ENCODE assay signal across 15 mouse cellular contexts in genomic region chr6:120625081-120625480, GRCm38 (mm10). TPM values are rescaled to one million over a fixed set of nuclear protein-coding genes. Genes with fewer than 3 reads are reported as not detected.
DNase-seq lines count a peak whose midpoint lies in the region; ATAC-seq and TF ChIP-seq lines count a peak whose summit lies in the region.
"Had no signal": no experiment of that assay in that cellular context is flagged by ENCODE, and none has a peak within 500 bp of the region (broad histone marks: within the 10 kb centered on the region; RNA-seq: fewer than 3 reads in every experiment).

No protein-coding gene starts in this region.

- peak; percentile 16 for DNase-seq in lung, embryonic 14.5 days
- no peak for DNase-seq in lung, postnatal 4 days
- DNase-seq in adrenal gland, adult 18-20 months (ENCODE audit: low spot score in 2 of 2), result peak; percentile 30 to 38
- peak; percentile 77 for DNase-seq in adrenal gland, postnatal 14 days
- DNase-seq in kidney, postnatal 14 days, result peak; percentile 76
- no peak for DNase-seq in gastrocnemius, adult 8-10 months (ENCODE audit: low spot score in 2 of 2)
- DNase-seq: forebrain, postnatal 0 days; layer of hippocampus, postnatal 36 days; right cerebral cortex, postnatal 25 days; thymus, postnatal 4 days had no signal

- H3K4me2 ChIP-seq in lung, embryonic 14.5 days, result no peak overlapping the region
- H3K4me2 ChIP-seq: neural tube, embryonic 15.5 days had no signal

- WGBS in lung, embryonic 14.5 days, result 20% methylated on average over 8 of the region's 8 CpGs

- ATAC-seq in lung, embryonic 14.5 days (ENCODE audit: insufficient read depth), result no peak
- ATAC-seq in megakaryocyte progenitor cell, adult 5-6 weeks (replicated peaks; ENCODE audit: poor library complexity), result no peak
- ATAC-seq: forebrain, postnatal 0 days; inflammation-experienced regulatory T-cells, adult 6 months; Patski had no signal

- H3K36me3 ChIP-seq in lung, embryonic 14.5 days (ENCODE audit: insufficient read depth), result no peaks in the 10 kb centered on the region
- H3K36me3 ChIP-seq: neural tube, embryonic 15.5 days had no signal

- no peak overlapping the region for H3K27ac ChIP-seq in lung, embryonic 14.5 days (ENCODE audit: low read depth)
- H3K27ac ChIP-seq: neural tube, embryonic 15.5 days had no signal

- H3K4me1 ChIP-seq in lung, embryonic 14.5 days (ENCODE audit: insufficient read depth), result no peaks in the 10 kb centered on the region
- H3K4me1 ChIP-seq: neural tube, embryonic 15.5 days had no signal

- no peaks in the 10 kb centered on the region for H3K27me3 ChIP-seq in lung, embryonic 14.5 days (ENCODE audit: insufficient read depth, low read length)
- H3K27me3 ChIP-seq: CH12.LX; neural tube, embryonic 15.5 days; Patski had no signal

- no peaks in the 10 kb centered on the region for H3K9me3 ChIP-seq in lung, embryonic 14.5 days (ENCODE audit: low read depth, low read length)
- H3K9me3 ChIP-seq: neural tube, embryonic 15.5 days had no signal

- no peak for TF ChIP-seq CTCF in lung, embryonic 14.5 days (IDR thresholded peaks at IDR 0.05; ENCODE audit: low read depth)

- no peak overlapping the region for H3K9ac ChIP-seq in lung, embryonic 14.5 days
- H3K9ac ChIP-seq: forebrain, postnatal 0 days; neural tube, embryonic 15.5 days had no signal

- no peak overlapping the region for H3K4me3 ChIP-seq in lung, embryonic 14.5 days (ENCODE audit: low read depth, low read length)
- H3K4me3 ChIP-seq: neural tube, embryonic 15.5 days had no signal

RNA-seq across cellular contexts. Expression of gene Cecr2, which starts 41.1 kb away (rescaled TPM):
- polyA plus RNA-seq in lung, embryonic 14.5 days (2014; fragmentation: Nextera tagmentation; extraction: Ambion mirVana), result 3.8 and 4.1 TPM in 2 replicates
- total RNA-seq in adrenal gland, adult 18-20 months (2021), result 1 to 10 TPM; 6.1 to 7.9 TPM
- total RNA-seq in adrenal gland, postnatal 14 days (2021), result 16.3 and 20.4 TPM in 2 replicates
- 0.42 and 1.3 TPM in 2 replicates for total RNA-seq in megakaryocyte progenitor cell, adult 5-6 weeks (2015)
- total RNA-seq in megakaryocyte progenitor cell, adult 5-6 weeks (2017), result 0.12 and 1.8 TPM in 2 replicates
- total RNA-seq in gastrocnemius, adult 8-10 months (2022), result 10 to 100 TPM in 3 of 4 experiments, 1 to 10 TPM in 1; 6.0 to 15.5 (median 13.8) TPM

Comparison
In these comparisons a context has a peak if more than half of its experiments do, and no peak if none do; other contexts are left out.
1. DNase-seq: peak in lung, embryonic 14.5 days (single experiment), adrenal gland, adult 18-20 months (2 of 2), adrenal gland, postnatal 14 days (single experiment) and kidney, postnatal 14 days (single experiment); none in lung, postnatal 4 days (0 of 2) and gastrocnemius, adult 8-10 months (0 of 2).